Mouse (Mus musculus): ENCODE results near the gene Itm2c. TPM values are rescaled to one million over a fixed set of nuclear protein-coding genes. Genes with fewer than 3 reads are reported as not detected.
A peak's percentile ranks its signal among the peaks of the same experiment; 100 is the strongest.

The Itm2c gene
- total RNA-seq, 2 experiments from 2014 or later: 48.7 to 50.4 TPM

DNA sequence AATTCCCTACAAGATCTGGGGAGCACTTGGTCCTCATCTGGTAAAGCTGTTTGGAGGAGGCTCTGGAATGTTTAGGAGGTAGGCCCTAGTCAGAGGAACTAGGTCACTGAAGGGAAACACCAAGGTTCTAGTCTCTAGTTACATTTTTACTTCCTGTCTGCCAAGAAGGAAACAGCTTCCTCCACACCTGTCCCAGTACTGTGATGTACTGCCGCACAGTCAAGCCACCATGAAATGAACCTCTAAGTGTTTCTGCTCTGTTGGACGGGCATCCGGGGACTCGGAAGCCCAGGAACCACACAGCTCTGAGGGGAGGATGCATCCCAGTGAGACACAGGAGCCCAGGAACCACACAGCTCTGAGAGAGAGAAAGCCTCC, 34.6 kb downstream of the Itm2c start:
- intact Hi-C loops (cut with DNase I; ENCODE audit: low total_unique reads): no loop called here

DNA sequence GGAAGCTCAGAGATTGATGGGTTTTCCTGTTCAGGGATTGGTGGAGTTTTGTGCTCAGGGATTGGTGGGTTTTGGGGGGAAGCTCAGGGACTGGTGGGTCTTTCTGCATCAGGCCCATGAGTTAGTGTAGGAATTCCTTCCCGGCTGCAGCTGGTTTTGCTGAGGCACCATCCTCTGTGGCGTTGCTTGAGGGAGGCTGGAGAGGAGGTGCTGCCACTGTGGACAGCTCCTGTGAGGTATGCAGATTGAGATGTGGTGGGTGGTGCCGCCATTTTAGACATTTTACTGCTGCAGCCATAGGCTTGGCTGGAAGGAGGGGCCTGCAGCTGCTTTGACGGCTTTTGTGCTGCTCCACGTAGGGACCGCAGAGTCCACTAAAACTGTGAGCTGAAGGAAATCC, 35.3 kb downstream of the Itm2c start:
- intact Hi-C loops (cut with DNase I; ENCODE audit: low total_unique reads): no loop called here

More for the DNA sequence above, 34.6 kb downstream of the Itm2c start:
- no peak for DNase-seq

DNA sequence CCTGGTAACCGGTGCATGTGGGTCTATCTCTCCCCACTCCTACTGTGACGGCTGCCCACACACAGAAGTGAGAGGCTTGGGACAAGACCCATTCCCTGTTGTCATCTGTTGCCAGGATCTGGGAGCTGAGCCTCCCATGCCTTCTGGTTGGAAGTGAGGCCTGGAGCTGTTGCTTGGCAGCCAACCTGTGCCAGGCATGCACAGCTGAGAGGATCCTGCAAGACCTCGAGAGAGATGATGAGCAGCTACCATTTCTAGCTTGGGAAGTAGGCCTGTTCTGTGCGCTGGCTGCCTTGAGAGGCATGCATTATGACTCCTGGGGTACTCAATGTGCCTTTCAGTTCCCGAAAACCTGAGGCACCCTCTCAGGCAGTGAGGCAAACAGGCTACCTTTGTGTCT, 37.1 kb downstream of the Itm2c start:
- no peak for DNase-seq
- intact Hi-C loops (cut with DNase I; ENCODE audit: low total_unique reads): no loop called here

More for the DNA sequence above, 35.3 kb downstream of the Itm2c start:
- DNase-seq: no peak

DNA sequence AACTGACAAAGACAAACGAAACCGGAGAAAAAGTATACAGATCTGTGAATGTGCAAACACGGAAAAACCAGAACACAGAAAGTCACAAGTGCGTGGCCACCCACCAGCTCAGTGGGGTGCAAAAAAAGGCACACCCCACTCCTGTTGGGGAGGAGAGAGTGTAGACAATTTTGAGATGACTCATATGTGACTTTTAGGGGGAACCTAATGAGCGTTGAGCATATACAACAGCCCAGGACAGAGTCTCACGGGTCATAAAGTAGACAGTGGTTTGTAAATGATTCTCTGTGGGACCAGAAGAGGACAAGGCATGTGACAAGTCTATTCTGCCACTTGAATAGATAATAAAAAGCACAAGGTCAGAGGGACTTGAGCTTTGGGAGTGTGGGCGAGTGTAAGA, 39.1 kb downstream of the Itm2c start:
- DNase-seq: no peak
- intact Hi-C loops (cut with DNase I; ENCODE audit: low total_unique reads): no loop called here

DNA sequence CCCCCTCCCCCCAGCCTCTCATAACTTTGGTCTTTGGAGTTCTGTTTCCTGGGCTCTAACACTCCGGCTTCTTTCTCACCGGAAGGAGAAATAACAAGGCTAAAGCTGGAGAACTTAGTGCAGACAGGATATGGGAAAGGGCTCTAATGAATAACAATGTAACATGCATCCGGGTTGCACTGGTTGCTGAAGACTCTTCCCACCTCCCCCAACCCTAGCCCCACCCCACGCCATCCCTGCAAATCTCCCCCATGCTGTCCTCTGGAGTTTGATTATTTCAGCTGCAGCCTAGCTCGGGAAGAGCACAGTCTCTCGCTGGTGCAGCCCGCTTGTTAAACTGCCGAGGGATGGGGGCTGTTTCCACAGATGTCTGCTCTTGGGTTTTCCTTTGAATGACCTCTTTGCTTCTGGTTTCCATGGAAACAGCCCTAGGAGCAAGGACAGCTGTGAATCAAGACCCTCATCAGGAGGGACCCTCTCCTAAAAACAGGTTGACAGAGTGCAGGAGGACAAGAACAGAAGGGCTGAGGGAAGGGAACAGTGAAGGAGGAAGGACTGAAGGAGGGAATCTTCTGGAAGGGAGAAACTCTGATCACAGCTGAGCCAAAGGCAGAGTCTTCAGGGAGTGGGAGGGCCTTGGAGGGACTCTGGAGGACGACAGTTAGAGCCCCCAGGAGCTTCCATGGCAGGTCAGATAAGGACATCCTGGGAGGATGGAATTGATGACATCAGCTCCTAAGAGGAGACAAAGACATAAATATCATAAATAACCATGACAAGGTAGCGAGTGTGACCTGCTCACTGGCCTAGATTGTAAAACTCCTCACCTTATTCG, 39.8 kb downstream of the Itm2c start:
- no peak for DNase-seq
- intact Hi-C loops (cut with DNase I; ENCODE audit: low total_unique reads): no loop called here

DNA sequence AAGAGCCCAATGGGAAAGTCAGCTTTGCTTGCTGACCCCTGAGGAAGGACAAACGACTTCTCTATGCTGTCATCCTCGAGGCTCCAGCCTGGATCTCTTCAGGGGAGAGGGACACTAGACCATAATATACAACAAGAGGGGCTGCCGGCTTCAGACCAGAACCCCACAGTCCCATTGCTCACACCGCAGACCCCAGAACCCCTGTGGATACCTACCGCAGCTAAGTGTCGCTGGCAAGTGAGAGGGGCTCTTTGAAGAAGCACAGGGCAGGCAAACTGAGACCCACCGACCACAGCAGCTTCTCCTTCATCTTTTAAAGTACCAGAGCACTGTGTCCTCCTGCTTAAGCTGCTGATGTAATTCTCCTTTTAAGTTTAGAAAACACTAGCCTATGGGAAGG, 40.5 kb downstream of the Itm2c start:
- DNase-seq: no peak
- intact Hi-C loops (cut with DNase I; ENCODE audit: low total_unique reads): no loop called here

DNA sequence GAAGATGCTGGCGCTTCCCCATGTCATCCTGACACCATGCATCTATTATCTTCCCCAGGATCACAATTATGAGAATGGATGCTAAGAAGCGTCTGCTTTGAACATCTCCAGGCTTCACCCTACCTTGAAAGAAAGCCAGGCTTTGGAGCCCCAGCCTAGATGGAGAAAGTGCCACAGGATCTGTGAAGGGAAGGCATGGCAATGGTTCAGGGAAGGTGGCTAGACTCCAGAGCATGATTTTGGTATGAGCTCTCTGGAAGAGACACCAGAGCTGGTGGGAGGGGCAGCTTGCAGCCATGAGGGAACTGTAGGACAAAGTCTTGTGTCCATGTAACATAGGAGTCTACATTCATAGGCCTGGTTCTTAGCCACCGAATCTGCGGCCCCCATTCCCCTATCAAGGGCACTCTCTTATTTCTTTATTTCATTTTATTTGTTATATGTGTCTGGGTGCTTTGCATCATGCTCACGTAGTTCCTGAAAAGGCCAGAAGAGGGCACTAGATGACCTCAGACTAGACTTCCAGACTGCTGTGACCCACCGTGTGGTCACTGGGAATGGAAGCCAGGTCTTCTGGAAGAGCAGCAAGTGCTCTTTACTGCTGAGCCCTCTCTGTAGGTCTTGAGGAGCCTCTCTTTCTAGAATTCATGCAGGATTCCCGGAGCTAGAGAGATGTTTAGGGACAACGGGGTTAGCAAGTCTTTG, 41.2 kb downstream of the Itm2c start:
- intact Hi-C loops (cut with DNase I; ENCODE audit: low total_unique reads): loop anchor here (5.0 kb wide), 1 partner anchor 78 kb away; no protein-coding TSS in a partner anchor
- peak; percentile 27 for DNase-seq

DNA sequence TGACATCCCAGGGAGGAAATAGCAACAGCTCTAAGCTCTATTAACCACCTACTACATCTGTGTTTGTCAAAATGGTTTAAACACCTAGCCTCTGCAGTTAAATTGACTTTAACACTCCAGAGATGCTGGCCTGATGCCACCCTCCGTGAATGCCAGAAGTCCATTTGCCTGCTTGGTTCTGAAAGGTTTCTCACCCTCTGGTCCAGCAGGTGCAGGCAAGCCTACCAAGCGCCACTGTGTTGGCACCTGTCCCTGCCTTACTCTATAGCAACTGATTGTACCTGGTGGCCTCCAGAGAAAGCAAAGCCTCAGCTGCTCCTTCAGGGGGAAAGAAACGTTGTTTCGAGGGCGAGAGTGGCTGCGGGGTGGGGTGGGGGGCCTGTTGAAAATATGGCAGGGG, 42.2 kb downstream of the Itm2c start:
- intact Hi-C loops (cut with DNase I; ENCODE audit: low total_unique reads): loop anchor here (5.0 kb wide), 1 partner anchor 79 kb away; no protein-coding TSS in a partner anchor
- DNase-seq: no peak

DNA sequence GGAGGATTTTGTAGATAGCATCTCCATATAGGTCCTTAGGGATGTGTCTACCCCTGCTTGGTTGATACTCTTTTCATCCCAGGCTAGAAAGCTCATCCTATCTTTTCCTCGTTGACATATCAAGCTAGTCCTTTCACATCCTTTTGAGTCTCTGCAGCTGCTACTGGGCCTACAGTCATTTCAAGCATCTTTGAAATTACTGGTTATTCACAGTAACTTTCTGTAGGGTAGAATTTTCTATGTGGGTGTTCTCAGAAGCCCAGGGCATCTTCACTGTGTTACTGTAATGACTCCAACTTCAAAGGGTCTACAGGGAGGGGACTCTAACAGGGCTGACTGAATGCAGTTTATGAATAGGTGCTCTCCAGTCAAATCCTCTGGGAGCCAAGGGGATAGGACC, 43.2 kb downstream of the Itm2c start:
- no peak for DNase-seq
- intact Hi-C loops (cut with DNase I; ENCODE audit: low total_unique reads): loop anchor here (5.0 kb wide), 1 partner anchor 80 kb away; no protein-coding TSS in a partner anchor

DNA sequence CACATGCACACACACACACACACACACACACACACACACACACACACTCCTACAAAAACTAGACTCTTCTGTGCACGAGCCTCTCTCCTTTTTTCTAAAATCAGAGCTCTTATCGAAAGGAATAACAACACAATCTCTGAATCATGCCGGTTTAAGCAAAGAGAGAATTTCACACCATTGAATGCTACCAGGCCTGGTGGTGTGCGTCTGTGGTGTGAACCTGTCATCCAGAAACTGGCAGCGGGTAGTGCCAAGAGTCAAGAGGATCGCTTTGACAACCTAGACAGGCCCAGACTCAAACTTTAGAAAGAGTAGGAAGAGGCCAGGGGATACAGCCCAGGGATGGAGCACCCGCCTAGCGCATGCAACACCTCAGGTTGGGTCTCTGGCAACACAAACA, 48.2 kb downstream of the Itm2c start:
- intact Hi-C loops (cut with DNase I; ENCODE audit: low total_unique reads): no loop called here
- no peak for DNase-seq

DNA sequence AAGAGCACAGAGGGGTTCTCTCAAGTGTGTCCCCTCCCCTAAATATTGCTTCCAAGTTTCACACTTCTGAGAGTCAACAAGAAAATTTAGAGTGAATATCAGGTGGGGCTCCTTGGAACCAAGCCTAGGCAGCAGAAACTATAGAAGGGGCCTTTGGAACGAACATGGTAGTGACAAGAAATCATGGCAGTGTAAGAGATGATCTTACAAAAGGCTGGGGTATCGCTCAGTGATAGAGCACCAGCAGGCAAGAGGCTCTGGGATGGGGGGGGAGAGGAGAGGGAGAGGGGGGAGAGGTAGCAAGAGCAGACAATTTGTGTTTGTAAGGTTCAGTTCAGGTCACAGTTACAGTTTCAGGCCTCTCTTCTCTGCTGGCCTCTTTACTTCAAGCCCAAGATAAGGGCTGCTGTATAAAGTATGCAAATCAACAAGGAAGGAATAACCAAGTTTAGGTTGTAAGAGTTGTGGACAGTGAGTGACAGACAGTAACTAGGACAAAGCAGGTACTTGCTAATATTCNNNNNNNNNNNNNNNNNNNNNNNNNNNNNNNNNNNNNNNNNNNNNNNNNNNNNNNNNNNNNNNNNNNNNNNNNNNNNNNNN, 55.1 kb downstream of the Itm2c start:
- intact Hi-C loops (cut with DNase I; ENCODE audit: low total_unique reads): no loop called here

DNA sequence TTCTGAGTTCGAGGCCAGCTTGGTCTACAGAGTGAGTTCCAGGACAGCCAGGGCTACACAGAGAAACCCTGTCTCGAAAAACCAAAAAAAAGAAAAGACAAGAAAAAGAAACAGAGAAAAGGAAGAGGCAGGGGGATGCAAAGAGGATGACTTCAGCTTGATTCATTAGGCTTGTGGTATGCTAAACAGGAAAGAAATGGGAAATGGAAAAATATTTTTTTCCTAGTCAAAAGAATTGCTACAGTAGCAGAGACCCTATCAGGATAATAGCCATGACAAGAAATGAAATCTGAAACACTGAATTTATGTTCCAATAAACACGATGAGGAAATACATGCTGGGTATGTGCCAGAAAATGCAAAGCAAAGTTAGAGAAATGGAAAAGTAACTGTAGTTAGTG, 61.1 kb downstream of the Itm2c start:
- intact Hi-C loops (cut with DNase I; ENCODE audit: low total_unique reads): no loop called here
- no peak for DNase-seq

More for the DNA sequence above, 55.1 kb downstream of the Itm2c start:
- DNase-seq: no peak

DNA sequence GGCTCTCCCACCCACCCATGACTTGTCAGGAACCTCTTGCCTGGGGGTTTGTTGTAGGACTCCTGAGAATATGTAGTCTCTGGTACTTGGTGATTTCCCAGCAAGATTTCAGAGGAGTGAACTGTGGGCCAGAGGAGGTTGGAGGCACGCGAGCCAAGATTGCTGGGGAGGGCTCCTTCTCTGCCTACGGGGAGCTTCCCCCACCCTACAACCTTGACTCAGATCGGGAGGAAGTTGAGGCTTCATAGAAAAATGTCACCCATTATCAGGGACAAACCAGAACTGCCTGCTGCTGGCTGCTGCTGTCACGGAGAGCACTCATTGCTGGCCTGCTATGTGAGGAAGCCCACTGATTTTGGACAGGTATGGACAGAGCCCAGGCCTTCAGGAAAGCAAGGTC, 63.2 kb downstream of the Itm2c start:
- intact Hi-C loops (cut with DNase I; ENCODE audit: low total_unique reads): no loop called here
- DNase-seq: no peak

DNA sequence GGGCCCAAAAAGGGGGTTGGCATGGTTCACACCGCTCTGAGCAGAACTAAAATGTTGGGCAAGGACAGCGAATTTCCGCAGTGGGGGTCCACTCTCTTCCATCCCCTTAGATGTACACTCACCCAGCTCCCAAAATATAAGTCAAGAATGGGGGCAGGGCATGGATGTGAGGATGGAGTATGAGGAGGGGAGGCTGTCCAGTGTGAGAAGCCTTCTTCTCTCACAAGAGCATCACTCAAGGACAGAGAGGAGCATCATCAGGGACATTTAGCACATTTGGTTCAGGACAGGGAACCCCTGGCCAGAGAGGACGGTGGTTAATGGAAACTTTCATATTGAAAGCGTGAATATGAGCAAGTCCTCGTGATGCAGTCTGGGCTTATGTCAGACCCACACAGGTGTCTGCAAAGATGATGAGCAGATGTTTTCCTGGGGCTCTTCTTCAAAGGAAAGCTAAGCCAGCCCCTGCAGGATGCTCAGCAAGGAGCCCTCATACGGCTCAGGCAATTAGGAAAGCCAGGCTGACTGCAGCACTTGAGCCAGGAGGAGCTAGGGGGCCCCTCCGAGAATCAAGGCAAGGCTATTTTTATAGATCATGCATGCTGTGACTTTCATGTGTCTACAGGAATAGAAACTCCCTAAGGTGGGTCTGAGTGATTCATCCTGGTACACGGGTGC, 64.0 kb downstream of the Itm2c start:
- DNase-seq: no peak
- intact Hi-C loops (cut with DNase I; ENCODE audit: low total_unique reads): no loop called here

Other genes starting within 250 kb of the Itm2c start
- gene Sp100, start 244.3 kb upstream of the Itm2c start, total RNA-seq (2021): 1 to 10 TPM; 3.7 to 4.6 TPM
- under 1 TPM in 1 of 2 experiments, not detected in 1; 0.90 TPM for gene A630001G21Rik, start 115.6 kb upstream of the Itm2c start, total RNA-seq (2021)
- 100 to 1,000 TPM in 1 of 2 experiments, 10 to 100 TPM in 1; 86.5 to 112 TPM for gene Cab39, start 100.8 kb upstream of the Itm2c start, total RNA-seq (2021)
- under 1 TPM; 0.31 to 0.33 TPM for gene 4933407L21Rik, start 34.2 kb downstream of the Itm2c start, total RNA-seq (2021)
- not detected for gene Gpr55, start 66.7 kb downstream of the Itm2c start, total RNA-seq (2021)
- gene Spata3, start 122.5 kb downstream of the Itm2c start, total RNA-seq (2021): not detected
- gene 2810459M11Rik, start 151.6 kb downstream of the Itm2c start, total RNA-seq (2021): under 1 TPM; 0.06 to 0.07 TPM
- gene Psmd1, start 170.1 kb downstream of the Itm2c start, total RNA-seq (2021): 10 to 100 TPM; 91.4 to 97.4 TPM
- under 1 TPM; 0.31 to 0.80 TPM for gene Htr2b, start 217.7 kb downstream of the Itm2c start, total RNA-seq (2021)
- under 1 TPM; 0.44 to 0.68 TPM for gene Gm21972, start 239.4 kb downstream of the Itm2c start, total RNA-seq (2021)

Measured in gastrocnemius, postnatal 14 days (tissue).